Mouse (Mus musculus) forebrain, embryonic 12.5 days (tissue): ENCODE data around the gene Nudt3. TPM values are rescaled to one million over a fixed set of nuclear protein-coding genes. Genes with fewer than 3 reads are reported as not detected.
A peak's percentile ranks its signal among the peaks of the same experiment; 100 is the strongest.

Source experiments
- ATAC-seq: fragments of 200-750 bp; cut with Nextera tagmentation; 2 replicates; pipeline ENCODE4 v1.8.0; 2017; ENCODE audit warnings: moderate TSS enrichment; ENCODE audit not compliant: low FRiP score
- H3K27ac ChIP-seq: fragments of 300-500 bp; sonication (generic); 2 replicates; pipeline ENCODE4 v1.5.1; 2016; ENCODE audit warnings: mild to moderate bottlenecking
- H3K27me3 ChIP-seq: fragments of 300-500 bp; sonication (generic); 2 replicates; pipeline ENCODE4 v1.6.1; 2016; ENCODE audit warnings: mild to moderate bottlenecking
- H3K36me3 ChIP-seq: fragments of 300-500 bp; sonication (generic); replicated peaks from 2 replicates; pipeline ENCODE4 v1.6.1; 2016; ENCODE audit warnings: mild to moderate bottlenecking
- H3K4me1 ChIP-seq: fragments of 300-500 bp; sonication (generic); 2 replicates; pipeline ENCODE4 v1.6.1; 2016
- H3K4me2 ChIP-seq: fragments of 300-500 bp; sonication (generic); 2 replicates; pipeline ENCODE4 v1.6.1; 2016; ENCODE audit warnings: mild to moderate bottlenecking, moderate library complexity
- H3K4me3 ChIP-seq: fragments of 300-500 bp; sonication (generic); replicated peaks from 2 replicates; pipeline ENCODE4 v1.5.1; 2016; ENCODE audit warnings: mild to moderate bottlenecking
- H3K9ac ChIP-seq: fragments of 300-500 bp; sonication (generic); 2 replicates; pipeline ENCODE4 v1.6.1; 2016; ENCODE audit warnings: mild to moderate bottlenecking
- H3K9me3 ChIP-seq: fragments of 300-500 bp; sonication (generic); 2 replicates; pipeline ENCODE4 v1.6.1; 2016
- WGBS: fragments of 180-500 bp; shearing (Covaris S2); methylation state at CpG from one replicate; pipeline ENCODE4 v1.1.7; 2016; 5-methylcytosine and 5-hydroxymethylcytosine counted together
- polyA plus RNA-seq: library from polyadenylated mRNA; unstranded; fragments of >200 nt; fragmentation: Nextera tagmentation; extraction: Ambion mirVana; gene quantifications from 2 replicates; pipeline ENCODE4 v1.2.1, GENCODE M21; 2016

The Nudt3 gene
- polyA plus RNA-seq, 1 experiment from 2014 or later: 170 TPM

DNA sequence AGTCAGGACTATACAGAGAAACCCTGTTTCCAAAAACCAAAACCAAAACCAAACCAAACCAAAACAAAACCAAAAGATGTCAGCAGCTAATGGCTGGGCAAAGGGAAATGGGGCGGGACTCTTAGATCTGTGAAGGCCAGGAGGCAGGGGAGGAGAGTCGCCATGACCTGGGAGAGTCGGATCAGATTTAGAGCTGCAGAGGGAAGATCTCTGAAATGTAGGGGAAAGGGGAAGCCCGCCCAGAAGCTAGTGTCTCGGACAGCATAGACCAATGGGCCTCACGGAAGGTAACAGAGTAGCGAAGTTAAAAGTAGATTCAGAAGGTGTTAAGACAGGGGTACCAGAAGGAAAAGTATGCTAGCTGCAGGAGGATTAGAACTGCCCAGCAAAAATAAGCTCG, 52.0 kb downstream of the Nudt3 start:
- H3K4me2 ChIP-seq: no peak overlapping the region
- no peak overlapping the region for H3K27ac ChIP-seq
- no peak overlapping the region for H3K9ac ChIP-seq
- no peak for ATAC-seq
- peaks cover 4% of the 10 kb centered on the region for H3K4me1 ChIP-seq
- peaks cover 28% of the 10 kb centered on the region for H3K36me3 ChIP-seq
- WGBS: 84% methylated on average over 8 of the region's 8 CpGs
- H3K9me3 ChIP-seq: no peaks in the 10 kb centered on the region
- H3K4me3 ChIP-seq: no peak overlapping the region
- peaks cover 5% of the 10 kb centered on the region; the same call in 1 of the 2 replicates for H3K27me3 ChIP-seq

DNA sequence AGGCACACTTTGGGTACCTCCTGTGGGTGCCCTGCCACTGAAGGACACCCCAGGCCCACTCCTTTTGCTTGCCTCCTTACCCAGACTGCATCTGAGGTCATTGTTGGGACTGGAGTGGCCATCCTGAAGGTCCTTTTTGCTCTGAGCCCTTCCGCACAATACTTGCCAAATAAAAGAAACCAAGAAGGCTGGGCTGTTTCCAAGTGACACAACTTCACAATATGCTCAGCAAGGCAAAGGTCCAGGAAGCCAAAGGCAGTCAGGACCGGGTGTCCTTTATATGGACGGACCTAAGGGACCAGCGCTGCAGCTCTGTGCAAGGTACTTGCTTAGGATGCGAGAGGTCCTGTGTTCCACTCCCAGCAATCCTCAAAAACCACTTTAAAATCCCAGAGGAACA, 55.1 kb downstream of the Nudt3 start:
- Histone ChIP-seq H3K4me2 (no peak overlapping the region), H3K9ac (no peak overlapping the region), H3K27ac (no peak overlapping the region), H3K36me3 (peaks cover 3% of the 10 kb centered on the region; the same call in 1 of the 2 replicates), H3K27me3 (peaks cover 5% of the 10 kb centered on the region; the same call in 1 of the 2 replicates), H3K9me3 (no peaks in the 10 kb centered on the region), H3K4me1 (peaks cover 29% of the 10 kb centered on the region), H3K4me3 (no peak overlapping the region)
- 91% methylated on average over 5 of the region's 5 CpGs for WGBS
- ATAC-seq: no peak

DNA sequence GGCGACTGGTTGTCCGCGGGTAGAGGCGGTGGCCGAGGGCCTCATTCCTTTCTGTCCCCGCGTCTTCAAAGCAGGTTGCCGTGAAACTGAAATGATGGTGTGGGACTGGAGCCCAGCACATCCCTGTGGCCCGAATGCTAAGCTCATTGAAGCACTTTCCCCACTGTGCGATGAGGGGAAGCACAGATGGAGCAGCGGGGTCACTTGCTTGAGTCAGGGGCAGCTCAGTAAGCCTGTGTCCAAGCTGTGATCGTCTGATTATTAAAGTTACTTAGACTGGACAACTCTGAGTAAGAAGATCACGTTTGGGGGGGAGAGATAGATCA, 57.4 kb downstream of the Nudt3 start:
- peak overlapping the region; percentile 91 for H3K4me2 ChIP-seq
- peaks cover 5% of the 10 kb centered on the region; the same call in 1 of the 2 replicates for H3K27me3 ChIP-seq
- H3K9me3 ChIP-seq: no peaks in the 10 kb centered on the region
- peak overlapping the region; percentile 60 for H3K9ac ChIP-seq
- H3K4me1 ChIP-seq: peaks cover 34% of the 10 kb centered on the region
- 0 out of 2 replicates have a peak overlapping the region, but pooled peaks have one; percentile 25 for H3K27ac ChIP-seq
- peak overlapping the region; percentile 58 for H3K4me3 ChIP-seq
- WGBS: under 1% methylated on average over 13 of the region's 13 CpGs
- peaks cover 11% of the 10 kb centered on the region for H3K36me3 ChIP-seq
- ATAC-seq: no peak

DNA sequence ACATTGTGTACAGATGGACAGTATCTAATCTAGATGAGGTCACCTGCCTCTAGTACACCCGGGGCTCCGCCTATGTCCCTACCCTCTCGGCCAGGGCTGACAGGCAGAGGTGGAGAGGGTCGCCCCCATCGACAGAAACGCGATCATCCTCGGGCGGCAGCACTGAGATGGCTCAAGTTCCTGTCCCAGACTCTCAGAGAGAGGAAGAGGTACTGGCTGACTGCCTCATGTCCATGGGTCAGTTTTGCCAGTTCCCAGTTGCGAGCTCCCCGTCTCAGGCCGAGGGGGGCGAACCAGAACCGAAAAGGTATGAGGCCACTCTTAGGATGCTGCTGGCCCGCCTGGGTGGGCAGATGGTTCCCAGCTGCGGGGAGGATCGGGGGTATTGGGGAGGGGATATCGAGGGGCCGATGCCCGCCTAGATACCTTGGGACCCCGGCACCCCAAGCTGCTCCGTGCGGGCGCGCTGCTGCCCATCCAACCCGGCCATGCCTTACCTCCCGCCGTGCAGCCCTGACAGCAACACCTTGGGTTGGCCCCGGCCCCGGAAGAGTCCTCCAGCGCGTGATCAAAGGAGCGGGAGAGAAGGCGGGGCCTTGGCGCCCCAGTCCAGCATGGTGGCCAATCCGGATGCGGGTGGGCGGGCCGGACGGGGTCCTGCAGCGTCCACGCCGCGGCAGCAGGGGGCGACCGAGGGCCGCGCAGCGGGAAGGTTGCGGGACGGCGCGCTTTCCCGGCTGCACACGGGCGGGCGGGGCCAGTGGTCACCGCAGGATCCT, 57.9 kb downstream of the Nudt3 start, which contains the start of gene AI413582:
Gene AI413582 (minus strand): TSS at position 594 of the 779 bp plus-strand sequence.
- Histone ChIP-seq H3K27ac (0 out of 2 replicates have a peak within 1 kb of the TSS, but pooled peaks have one; percentile 39), H3K4me1 (peaks cover 35% of the 10 kb centered on the region), H3K9ac (peak within 1 kb of the TSS; percentile 65), H3K9me3 (no peaks in the 10 kb centered on the region), H3K27me3 (peaks cover 5% of the 10 kb centered on the region; the same call in 1 of the 2 replicates), H3K36me3 (peaks cover 14% of the 10 kb centered on the region), H3K4me2 (peak within 1 kb of the TSS; percentile 91), H3K4me3 (peak within 1 kb of the TSS; percentile 58)
- WGBS: under 1% methylated on average over 58 of the region's 58 CpGs
- ATAC-seq: peak; percentile 95

DNA sequence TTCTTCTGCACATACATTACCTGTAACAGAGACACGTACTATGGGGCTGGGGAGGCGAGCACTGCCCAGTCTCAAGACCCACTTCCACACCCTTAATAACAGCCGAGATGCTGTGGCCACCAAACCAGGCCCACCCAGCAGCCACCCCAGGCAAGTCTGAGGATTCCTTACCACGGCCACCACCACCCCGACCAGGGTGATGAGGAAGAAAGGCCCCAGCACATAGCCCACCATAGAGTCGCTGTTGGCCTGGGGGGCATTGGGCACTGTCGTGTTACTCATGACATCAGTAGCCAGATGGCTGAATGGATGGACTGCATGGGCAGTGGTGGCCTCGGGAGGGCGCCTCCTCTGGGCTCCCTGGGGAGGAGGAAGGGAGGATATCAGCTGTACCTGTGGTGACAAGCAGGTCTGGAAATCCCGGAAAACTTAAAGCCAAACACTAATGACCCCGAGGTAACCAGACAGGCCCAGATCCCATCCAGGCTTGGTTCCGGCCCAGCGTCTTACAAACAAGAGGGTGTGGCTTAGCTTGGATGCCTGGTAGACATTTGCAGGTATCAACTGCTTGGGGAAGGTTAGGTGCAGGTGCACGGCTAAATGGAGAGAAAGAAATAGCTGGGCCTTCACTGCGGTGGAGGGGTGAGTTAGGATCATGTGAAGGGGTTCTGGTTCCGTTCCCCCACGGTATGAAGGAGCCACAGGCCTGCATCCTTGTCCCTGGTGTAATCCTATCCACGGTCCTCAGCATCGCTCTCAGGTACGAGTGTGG, 58.7 kb downstream of the Nudt3 start:
- peak overlapping the region; percentile 58 for H3K4me3 ChIP-seq
- peaks cover 14% of the 10 kb centered on the region for H3K36me3 ChIP-seq
- no peak overlapping the region for H3K27ac ChIP-seq
- peak overlapping the region; percentile 65 for H3K9ac ChIP-seq
- no peak for ATAC-seq
- peaks cover 42% of the 10 kb centered on the region for H3K4me1 ChIP-seq
- peak overlapping the region; percentile 91 for H3K4me2 ChIP-seq
- 11% methylated on average over 20 of the region's 20 CpGs for WGBS
- H3K27me3 ChIP-seq: peaks cover 5% of the 10 kb centered on the region; the same call in 1 of the 2 replicates
- no peaks in the 10 kb centered on the region for H3K9me3 ChIP-seq

DNA sequence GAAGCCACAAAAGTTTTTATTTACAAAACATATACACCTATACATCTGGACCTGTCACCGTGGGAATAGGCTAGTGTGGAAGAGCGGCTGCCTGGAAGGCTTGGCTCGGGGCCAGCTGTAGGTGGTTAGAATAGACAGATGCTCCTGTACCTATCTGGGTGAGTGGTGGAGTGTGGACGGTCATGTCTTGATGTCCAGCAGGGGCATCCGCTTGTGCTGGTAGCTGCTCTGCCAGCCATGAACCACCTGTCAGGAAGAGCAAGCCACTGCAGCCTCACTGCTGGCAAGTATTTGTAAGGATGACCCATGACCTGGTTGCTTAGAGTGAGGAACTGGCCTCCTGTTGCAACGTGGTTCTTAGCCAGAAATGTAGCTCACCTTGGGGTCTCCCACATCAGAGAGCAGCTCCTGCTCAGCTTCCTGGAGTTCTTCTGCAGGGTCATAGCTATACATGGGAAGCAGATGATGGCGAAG, 59.5 kb downstream of the Nudt3 start:
- ATAC-seq: no peak
- Histone ChIP-seq H3K27me3 (peaks cover 5% of the 10 kb centered on the region; the same call in 1 of the 2 replicates), H3K4me3 (no peak overlapping the region), H3K27ac (no peak overlapping the region), H3K9ac (no peak overlapping the region), H3K36me3 (peaks cover 14% of the 10 kb centered on the region), H3K4me2 (0 out of 2 replicates have a peak overlapping the region, but pooled peaks have one; percentile 91), H3K9me3 (no peaks in the 10 kb centered on the region), H3K4me1 (peaks cover 50% of the 10 kb centered on the region)
- 51% methylated on average over 7 of the region's 7 CpGs for WGBS

DNA sequence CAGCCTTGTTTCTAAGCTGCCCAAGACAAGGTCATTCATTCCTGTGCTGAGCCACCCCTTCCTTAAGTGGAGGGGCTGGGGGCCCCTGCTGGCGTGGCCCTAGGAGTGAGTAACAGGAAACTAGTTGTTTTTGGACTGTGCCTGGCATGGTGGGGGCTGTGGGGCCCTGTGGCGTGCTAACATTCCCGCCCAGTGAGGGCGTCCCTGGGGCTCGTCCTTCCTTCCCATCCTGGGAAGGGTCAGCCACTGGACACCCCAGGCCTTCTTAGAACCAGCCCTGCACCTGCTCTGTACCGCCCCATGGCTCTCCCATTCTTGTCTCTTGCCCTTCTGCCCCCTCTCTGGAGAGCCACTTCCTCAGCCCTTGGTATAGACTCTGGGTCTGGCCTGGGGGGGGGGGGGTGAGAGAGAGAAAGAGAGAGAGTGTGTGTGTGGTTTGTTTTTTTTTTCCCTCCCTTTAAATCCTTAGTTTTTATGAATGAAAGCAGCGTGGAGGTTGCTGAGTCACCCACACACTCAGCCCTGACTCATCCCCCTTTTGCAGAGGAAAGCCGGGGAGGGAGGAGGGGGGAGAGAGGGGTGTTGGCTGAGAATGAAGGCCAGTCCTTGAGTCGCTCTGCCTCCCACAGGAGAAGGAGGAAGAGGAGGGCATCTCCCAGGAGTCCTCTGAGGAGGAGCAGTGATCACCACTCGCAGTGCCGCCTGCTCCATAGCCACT, 61.3 kb downstream of the Nudt3 start:
- no peak overlapping the region for H3K4me3 ChIP-seq
- WGBS: 55% methylated on average over 10 of the region's 11 CpGs
- H3K27ac ChIP-seq: no peak overlapping the region
- no peak overlapping the region for H3K4me2 ChIP-seq
- peaks cover 14% of the 10 kb centered on the region for H3K36me3 ChIP-seq
- H3K27me3 ChIP-seq: peaks cover 3% of the 10 kb centered on the region; the same call in 1 of the 2 replicates
- H3K9ac ChIP-seq: no peak overlapping the region
- no peaks in the 10 kb centered on the region for H3K9me3 ChIP-seq
- no peak for ATAC-seq
- H3K4me1 ChIP-seq: peaks cover 66% of the 10 kb centered on the region

DNA sequence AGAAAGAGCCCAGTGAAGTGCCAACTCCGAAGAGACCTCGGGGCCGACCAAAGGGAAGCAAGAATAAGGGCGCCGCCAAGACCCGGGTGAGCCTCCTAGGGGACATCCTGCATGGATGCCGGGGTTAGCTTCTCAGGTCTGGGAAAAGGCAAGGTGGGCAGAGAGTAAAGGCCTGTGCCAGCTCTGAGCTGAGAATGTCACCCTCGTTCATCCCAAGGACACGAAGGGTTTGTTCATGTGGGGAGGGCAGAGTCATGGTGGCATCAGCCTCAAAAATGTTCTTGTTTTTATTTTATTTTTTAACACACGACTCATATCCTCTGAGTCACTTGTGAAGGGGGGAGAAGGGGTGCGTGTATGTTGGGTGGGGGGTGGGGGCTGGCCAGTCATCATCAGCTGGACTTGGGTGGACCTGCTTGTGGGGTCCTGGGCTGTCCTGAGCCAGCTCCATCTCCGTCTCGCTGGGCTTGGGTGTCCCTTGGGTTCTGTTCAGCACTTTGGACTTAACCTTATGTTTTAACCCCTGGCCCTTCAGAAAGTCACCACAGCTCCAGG, 62.3 kb downstream of the Nudt3 start:
- H3K9ac ChIP-seq: no peak overlapping the region
- peaks cover 14% of the 10 kb centered on the region for H3K36me3 ChIP-seq
- H3K4me2 ChIP-seq: no peak overlapping the region
- H3K27me3 ChIP-seq: no peaks in the 10 kb centered on the region
- no peak overlapping the region for H3K27ac ChIP-seq
- WGBS: 87% methylated on average over 13 of the region's 13 CpGs
- ATAC-seq: no peak
- H3K4me3 ChIP-seq: no peak overlapping the region
- H3K9me3 ChIP-seq: no peaks in the 10 kb centered on the region
- peaks cover 61% of the 10 kb centered on the region for H3K4me1 ChIP-seq

DNA sequence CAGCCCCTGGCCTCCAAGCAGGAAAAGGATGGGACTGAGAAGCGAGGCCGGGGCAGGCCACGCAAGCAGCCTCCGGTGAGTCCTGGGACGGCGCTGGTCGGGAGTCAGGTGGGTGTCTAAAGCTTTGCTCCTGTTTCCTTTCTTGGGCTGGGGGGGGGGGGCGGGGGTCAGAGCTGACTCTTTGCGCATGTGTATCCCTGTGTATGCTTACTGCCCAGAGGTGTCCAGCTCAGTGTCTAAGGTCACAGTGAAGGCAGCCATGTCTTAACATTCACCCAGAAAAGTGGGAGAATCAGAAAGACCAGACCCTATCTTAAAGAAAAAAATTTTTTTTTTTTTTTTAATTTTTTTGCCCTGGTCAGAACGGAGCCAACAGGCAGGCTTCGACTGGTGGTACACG, 63.7 kb downstream of the Nudt3 start:
- 74% methylated on average over 12 of the region's 12 CpGs for WGBS
- no peak for ATAC-seq

DNA sequence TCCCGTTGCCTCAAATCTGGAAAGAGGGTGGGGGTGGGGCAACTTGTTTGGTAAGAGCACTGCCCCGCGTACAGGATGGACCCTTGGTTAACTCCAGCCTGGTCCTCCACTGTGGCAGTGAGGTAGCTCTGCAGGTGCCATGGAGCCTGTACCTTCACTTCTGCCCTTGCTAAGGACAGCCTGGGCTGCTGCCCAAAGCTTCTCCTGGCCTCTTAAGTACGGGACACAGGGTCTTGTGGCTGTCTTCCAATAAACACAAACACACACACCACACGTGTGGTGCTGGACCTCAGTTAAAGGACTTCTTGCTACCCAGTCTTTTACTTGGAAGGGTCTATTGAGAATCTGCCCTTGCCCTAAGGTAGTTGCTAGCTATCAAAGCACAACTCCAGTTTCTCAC, 64.5 kb downstream of the Nudt3 start:
- Histone ChIP-seq H3K9ac (0 out of 2 replicates have a peak overlapping the region, but pooled peaks have one; percentile 40), H3K36me3 (peaks cover 14% of the 10 kb centered on the region), H3K4me3 (peak overlapping the region; percentile 72), H3K4me2 (peak overlapping the region; percentile 89), H3K27me3 (peaks cover under 1% of the 10 kb centered on the region), H3K9me3 (no peaks in the 10 kb centered on the region), H3K4me1 (peaks cover 56% of the 10 kb centered on the region), H3K27ac (0 out of 2 replicates have a peak overlapping the region, but pooled peaks have one; percentile 21)
- no peak for ATAC-seq
- WGBS: 3% methylated on average over 5 of the region's 5 CpGs

More for the DNA sequence above, 63.7 kb downstream of the Nudt3 start:
- no peak overlapping the region for H3K4me3 ChIP-seq
- H3K36me3 ChIP-seq: peaks cover 14% of the 10 kb centered on the region
- H3K4me2 ChIP-seq: no peak overlapping the region
- H3K9ac ChIP-seq: no peak overlapping the region
- H3K27ac ChIP-seq: no peak overlapping the region
- peaks cover 63% of the 10 kb centered on the region for H3K4me1 ChIP-seq
- H3K27me3 ChIP-seq: no peaks in the 10 kb centered on the region; the same call in 1 of the 2 replicates
- H3K9me3 ChIP-seq: no peaks in the 10 kb centered on the region

DNA sequence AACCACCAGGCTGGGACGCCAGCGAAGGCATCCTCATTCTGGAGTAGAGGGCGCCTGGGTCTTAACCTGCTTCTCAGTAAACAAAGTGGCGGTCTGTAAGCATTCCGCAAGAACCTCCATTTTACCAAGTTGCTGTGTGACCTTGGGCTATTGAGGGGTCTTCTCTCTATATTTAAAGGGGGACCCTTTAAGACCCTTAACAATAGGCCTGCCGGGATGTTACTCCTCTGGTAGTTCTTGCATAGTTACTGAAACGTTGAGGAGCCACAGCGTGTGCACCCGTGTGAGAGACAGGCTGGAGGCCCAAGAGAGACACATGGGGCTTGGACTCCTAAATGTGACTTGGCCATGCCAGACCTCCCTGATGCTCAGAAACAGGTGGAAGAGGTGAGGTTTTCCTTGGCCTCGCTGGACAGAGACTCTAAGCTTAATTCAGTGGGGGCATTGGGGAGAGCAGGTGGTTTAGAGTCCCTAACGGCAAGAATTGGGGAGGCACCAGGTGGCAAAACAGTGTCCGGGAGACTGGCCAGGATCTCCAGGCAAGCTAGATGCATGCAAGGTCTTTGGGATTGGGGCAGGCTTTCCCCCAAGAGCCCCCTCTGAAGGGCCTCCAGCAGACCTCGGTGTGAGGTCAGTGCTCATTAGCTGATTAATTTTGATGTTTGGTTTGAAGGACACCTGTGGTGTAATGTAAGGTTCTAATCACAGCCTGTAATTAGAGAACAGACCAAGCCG, 65.2 kb downstream of the Nudt3 start:
- H3K9me3 ChIP-seq: no peaks in the 10 kb centered on the region
- H3K4me1 ChIP-seq: peaks cover 53% of the 10 kb centered on the region
- peak overlapping the region; percentile 98 for H3K27ac ChIP-seq
- peak overlapping the region; percentile 72 for H3K4me3 ChIP-seq
- peaks cover 4% of the 10 kb centered on the region for H3K27me3 ChIP-seq
- H3K9ac ChIP-seq: peak overlapping the region; percentile 96
- H3K36me3 ChIP-seq: peaks cover 14% of the 10 kb centered on the region
- peak overlapping the region; percentile 89 for H3K4me2 ChIP-seq
- under 1% methylated on average over 14 of the region's 14 CpGs for WGBS
- ATAC-seq: no peak
